Mouse (Mus musculus) forebrain, embryonic 14.5 days (tissue): ENCODE measurements at regions not wholly inside any gene's neighbourhood (a gene's known extent, or its start where the extent isn't known, plus 50 kb on each side); places are given as distances from the start of the nearest gene placed in this dataset.

Experiments used
- ATAC-seq: fragments of 200-750 bp; cut with Nextera tagmentation; 2 replicates; pipeline ENCODE4 v1.8.0; 2017; ENCODE audit warnings: mild to moderate bottlenecking, moderate library complexity
- DNase-seq: peaks from one replicate; pipeline ENCODE4 v3.0.0-alpha.2; 2015; ENCODE audit warnings: low spot score
- H3K27ac ChIP-seq: fragments of 300-500 bp; sonication (generic); 2 replicates; pipeline ENCODE4 v1.5.1; 2014; ENCODE audit warnings: low read depth, mild to moderate bottlenecking, control low read depth, low read length, moderate library complexity
- H3K27me3 ChIP-seq: fragments of 300-500 bp; sonication (generic); replicated peaks from 2 replicates; pipeline ENCODE4 v1.6.1; 2014; ENCODE audit warnings: low read length, control low read depth, mixed read lengths; ENCODE audit not compliant: control insufficient read depth, insufficient read depth
- H3K36me3 ChIP-seq: fragments of 300-500 bp; sonication (generic); 2 replicates; pipeline ENCODE4 v1.6.1; 2014; ENCODE audit warnings: low read length, control low read depth; ENCODE audit not compliant: control insufficient read depth, insufficient read depth
- H3K4me1 ChIP-seq: fragments of 300-500 bp; sonication (generic); 2 replicates; pipeline ENCODE4 v1.6.1; 2014; ENCODE audit warnings: antibody characterized with exemption, low read length, control low read depth; ENCODE audit not compliant: control insufficient read depth, insufficient read depth
- H3K4me2 ChIP-seq: fragments of 300-500 bp; sonication (generic); 2 replicates; pipeline ENCODE4 v1.6.1; 2014; ENCODE audit warnings: mild to moderate bottlenecking, control low read depth, low read length
- H3K4me3 ChIP-seq: fragments of 300-500 bp; sonication (generic); 2 replicates; pipeline ENCODE4 v1.5.1; 2014; ENCODE audit warnings: low read depth, low read length, control low read depth
- H3K9ac ChIP-seq: fragments of 300-500 bp; sonication (generic); 2 replicates; pipeline ENCODE4 v1.6.1; 2014; ENCODE audit warnings: mild to moderate bottlenecking, low read length, control low read depth, moderate library complexity
- H3K9me3 ChIP-seq: fragments of 300-500 bp; sonication (generic); replicated peaks from 2 replicates; pipeline ENCODE4 v1.6.1; 2016; ENCODE audit warnings: low read length, control low read depth, mixed read lengths; ENCODE audit not compliant: control insufficient read depth
- WGBS: fragments of 180-500 bp; shearing (Covaris S2); extraction: QIAGEN DNeasy Blood & Tissue Kit; methylation state at CpG from one replicate; pipeline ENCODE4 v1.1.7; 2014; 5-methylcytosine and 5-hydroxymethylcytosine counted together

GRCm38 (mm10) chr6:117284376-117285106 lies 116.2 kb downstream of the Cxcl12 start:
- WGBS, result 75% methylated on average over 5 of the region's 5 CpGs
- no peak for ATAC-seq

GRCm38 (mm10) chr6:117287396-117287795 lies 119.1 kb downstream of the Cxcl12 start:
- DNase-seq (no peak), ATAC-seq (no peak)
- no peaks in the 10 kb centered on the region for H3K4me1 ChIP-seq
- no peaks in the 10 kb centered on the region for H3K27me3 ChIP-seq
- H3K4me2 ChIP-seq, result no peak overlapping the region
- WGBS, result 88% methylated on average over 5 of the region's 5 CpGs
- no peaks in the 10 kb centered on the region for H3K36me3 ChIP-seq
- no peak overlapping the region for H3K27ac ChIP-seq
- H3K9me3 ChIP-seq, result no peaks in the 10 kb centered on the region
- no peak overlapping the region for H3K9ac ChIP-seq
- H3K4me3 ChIP-seq, result no peak overlapping the region

More at GRCm38 (mm10) chr6:117284376-117285106, 116.2 kb downstream of the Cxcl12 start:
- H3K4me2 ChIP-seq, result no peak overlapping the region
- H3K27me3 ChIP-seq, result no peaks in the 10 kb centered on the region
- no peak overlapping the region for H3K9ac ChIP-seq
- 0 out of 2 replicates have a peak, but pooled peaks cover 2% of the 10 kb centered on the region for H3K4me1 ChIP-seq
- no peak overlapping the region for H3K4me3 ChIP-seq
- no peak for DNase-seq
- H3K36me3 ChIP-seq, result no peaks in the 10 kb centered on the region
- H3K9me3 ChIP-seq, result no peaks in the 10 kb centered on the region
- no peak overlapping the region for H3K27ac ChIP-seq

DNA sequence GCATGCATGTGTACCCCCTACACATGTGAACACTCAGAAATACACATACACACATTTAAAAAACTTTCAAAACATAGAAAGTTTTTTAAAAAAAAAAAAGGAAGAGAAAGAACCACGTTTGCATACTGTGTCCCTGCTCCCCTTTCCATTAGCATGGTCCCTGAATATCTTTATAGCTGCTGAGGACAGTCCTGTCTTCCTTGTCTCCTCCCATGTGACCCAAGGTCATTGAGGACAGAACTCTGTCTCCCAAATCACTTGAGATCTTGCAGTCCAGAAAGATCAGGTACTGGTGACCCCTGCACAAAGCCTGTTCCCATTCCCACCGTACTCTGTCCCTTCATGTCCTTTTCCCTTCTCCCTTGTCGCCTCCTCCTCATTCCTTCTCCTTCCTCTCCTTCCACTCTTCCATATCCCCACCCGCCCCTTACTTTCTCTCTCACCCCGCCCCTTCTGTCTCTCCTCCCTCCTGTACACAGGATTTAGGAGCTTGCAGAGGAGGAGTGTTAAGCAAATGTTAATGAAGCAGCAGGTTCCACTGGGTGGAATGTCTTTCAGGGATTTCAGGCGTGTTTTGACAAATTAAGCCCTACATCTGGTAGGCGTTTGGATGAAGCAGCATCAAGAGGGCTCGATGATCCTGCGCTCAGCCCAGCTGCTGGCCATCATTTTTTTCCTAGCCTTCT lies 125.6 kb downstream of the Cxcl12 start:
- Histone ChIP-seq H3K27ac (no peak overlapping the region), H3K27me3 (no peaks in the 10 kb centered on the region), H3K9me3 (no peaks in the 10 kb centered on the region), H3K4me3 (no peak overlapping the region), H3K4me2 (no peak overlapping the region), H3K9ac (no peak overlapping the region), H3K4me1 (no peaks in the 10 kb centered on the region), H3K36me3 (no peaks in the 10 kb centered on the region)
- ATAC-seq, result no peak
- no peak for DNase-seq
- 21% methylated on average over 9 of the region's 9 CpGs for WGBS

DNA sequence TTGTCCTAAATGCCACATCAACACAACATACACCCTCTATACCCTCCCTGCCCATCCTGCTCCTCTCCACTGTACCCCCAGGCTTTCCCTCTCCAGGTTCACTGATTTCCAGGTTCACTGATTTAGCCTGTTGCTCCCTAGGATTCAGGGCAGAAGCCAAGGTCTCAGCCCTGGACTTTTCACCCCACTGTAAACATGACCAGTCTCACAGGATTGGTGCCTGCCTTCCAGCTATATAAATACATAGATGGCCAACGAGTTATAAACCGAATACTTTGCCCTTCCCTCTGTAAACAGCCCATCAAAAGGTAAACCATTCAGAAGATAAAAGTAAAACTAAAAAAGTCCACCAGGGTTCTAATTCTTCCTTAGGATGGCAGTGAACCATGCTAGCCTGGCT lies 129.6 kb downstream of the Cxcl12 start:
- H3K27me3 ChIP-seq, result no peaks in the 10 kb centered on the region
- 90% methylated on average over 2 of the region's 2 CpGs for WGBS
- no peak overlapping the region for H3K4me2 ChIP-seq
- ATAC-seq (no peak), DNase-seq (no peak)
- H3K36me3 ChIP-seq, result no peaks in the 10 kb centered on the region
- H3K9me3 ChIP-seq, result no peaks in the 10 kb centered on the region
- no peak overlapping the region for H3K4me3 ChIP-seq
- no peak overlapping the region for H3K9ac ChIP-seq
- H3K4me1 ChIP-seq, result no peaks in the 10 kb centered on the region
- no peak overlapping the region for H3K27ac ChIP-seq

DNA sequence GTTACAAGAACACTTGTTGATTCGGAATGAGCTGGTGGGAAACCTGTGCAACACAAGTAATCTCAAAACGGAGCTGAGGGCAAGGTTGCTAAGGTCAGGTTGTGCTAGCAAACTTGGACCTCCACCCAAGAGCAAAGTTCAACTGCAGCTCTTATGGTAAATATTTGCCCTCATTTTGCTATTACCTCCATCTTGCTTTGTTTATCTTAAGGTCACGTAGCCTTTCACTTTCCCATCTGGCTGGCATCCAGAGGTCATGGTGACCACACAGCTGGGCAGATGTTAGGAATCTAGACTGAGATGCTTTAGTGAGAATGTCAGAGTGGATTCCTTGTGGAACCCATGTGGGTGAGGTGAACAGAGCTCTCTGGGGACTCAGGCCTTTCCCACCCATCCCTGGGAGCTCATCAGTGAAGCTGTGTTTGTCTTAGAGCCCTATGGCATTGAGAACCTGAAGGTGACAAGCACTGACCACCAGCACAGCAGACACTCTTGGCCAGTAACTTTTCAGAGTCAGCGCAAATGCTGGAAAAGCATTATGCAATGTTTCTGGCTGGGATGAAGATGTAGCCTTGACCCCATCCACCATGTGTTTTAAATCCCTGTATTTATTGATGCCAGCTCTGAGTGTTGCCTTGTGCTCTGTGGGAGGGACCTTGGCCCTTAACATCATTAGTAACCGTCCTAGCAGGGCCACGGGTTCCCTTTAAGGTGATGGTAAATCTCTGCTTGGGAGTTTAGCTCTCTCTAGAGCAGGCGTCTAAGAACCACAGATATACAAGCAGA lies 131.4 kb downstream of the Cxcl12 start:
- no peak overlapping the region for H3K4me3 ChIP-seq
- H3K27ac ChIP-seq, result no peak overlapping the region
- no peaks in the 10 kb centered on the region for H3K36me3 ChIP-seq
- H3K27me3 ChIP-seq, result no peaks in the 10 kb centered on the region
- DNase-seq (no peak), ATAC-seq (no peak)
- H3K9ac ChIP-seq, result no peak overlapping the region
- H3K4me2 ChIP-seq, result no peak overlapping the region
- H3K9me3 ChIP-seq, result no peaks in the 10 kb centered on the region
- 88% methylated on average over 7 of the region's 7 CpGs for WGBS
- no peaks in the 10 kb centered on the region for H3K4me1 ChIP-seq

GRCm38 (mm10) chr6:117303361-117303760 lies 135.0 kb downstream of the Cxcl12 start:
- DNase-seq (no peak), ATAC-seq (no peak)
- Histone ChIP-seq H3K9ac (no peak overlapping the region), H3K27ac (no peak overlapping the region), H3K36me3 (no peaks in the 10 kb centered on the region), H3K9me3 (no peaks in the 10 kb centered on the region), H3K4me1 (no peaks in the 10 kb centered on the region), H3K4me3 (no peak overlapping the region), H3K4me2 (no peak overlapping the region), H3K27me3 (no peaks in the 10 kb centered on the region)
- 56% methylated on average over 4 of the region's 5 CpGs for WGBS

DNA sequence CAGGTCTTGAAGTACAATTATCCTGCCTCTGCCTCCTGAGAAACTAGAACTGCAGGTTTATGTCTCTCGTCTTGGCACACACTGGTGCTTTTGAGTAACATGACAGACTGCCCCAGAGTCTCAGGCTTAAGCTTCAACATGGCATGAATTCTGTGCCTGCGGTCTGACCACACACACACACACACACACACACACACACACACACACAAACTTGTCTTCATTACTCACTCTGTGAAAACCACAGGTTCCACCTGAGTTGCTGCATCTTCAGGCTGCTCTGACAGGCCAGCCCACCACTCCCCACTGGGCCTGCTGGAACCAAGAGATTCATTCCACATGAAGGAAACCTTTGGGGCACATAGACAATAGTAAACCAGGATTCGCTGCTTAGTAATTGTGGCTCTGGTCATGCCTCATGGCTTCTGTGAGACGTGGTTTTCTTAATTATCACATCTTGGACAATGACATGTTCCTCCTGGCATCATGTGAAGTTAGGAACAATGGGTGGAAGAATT lies 137.5 kb downstream of the Cxcl12 start:
- H3K4me3 ChIP-seq, result no peak overlapping the region
- ATAC-seq (no peak), DNase-seq (no peak)
- H3K4me2 ChIP-seq, result no peak overlapping the region
- H3K9me3 ChIP-seq, result no peaks in the 10 kb centered on the region
- H3K4me1 ChIP-seq, result no peaks in the 10 kb centered on the region
- no peak overlapping the region for H3K27ac ChIP-seq
- no peaks in the 10 kb centered on the region for H3K36me3 ChIP-seq
- no peak overlapping the region for H3K9ac ChIP-seq
- H3K27me3 ChIP-seq, result no peaks in the 10 kb centered on the region
- 69% methylated on average over 4 of the region's 4 CpGs for WGBS

- Histone ChIP-seq H3K9ac (no peak overlapping the region), H3K36me3 (no peaks in the 10 kb centered on the region), H3K27ac (no peak overlapping the region), H3K4me3 (no peak overlapping the region), H3K9me3 (no peaks in the 10 kb centered on the region), H3K4me1 (no peaks in the 10 kb centered on the region), H3K4me2 (no peak overlapping the region), H3K27me3 (no peaks in the 10 kb centered on the region)
- peak; percentile 19 for DNase-seq
- no peak for ATAC-seq
- 66% methylated on average over 2 of the region's 2 CpGs for WGBS
Measured at GRCm38 (mm10) chr6:117308636-117309035, 140.3 kb downstream of the Cxcl12 start.
